Mouse (Mus musculus) thymus, postnatal 0 days (tissue): ENCODE measurements around the gene Snx25. TPM values are rescaled to one million over a fixed set of nuclear protein-coding genes. Genes with fewer than 3 reads are reported as not detected.
"Not testable (repeated sequence)": the region's sequence is repeated elsewhere in the genome, so short reads cannot be mapped to it uniquely, and the experiment has no call there.

Experiments
- DNase-seq: peaks from one replicate; pipeline ENCODE4 v3.0.0-alpha.2; 2015; ENCODE audit warnings: low spot score
- polyA plus RNA-seq: library from polyadenylated mRNA; unstranded; fragments of >200 nt; fragmentation: Nextera tagmentation; extraction: Ambion mirVana; gene quantifications from 2 replicates; pipeline ENCODE4 v1.2.1, GENCODE M21; 2015

Gene Snx25
- polyA plus RNA-seq, 1 experiment from 2014 or later = 13.3 TPM

DNA sequence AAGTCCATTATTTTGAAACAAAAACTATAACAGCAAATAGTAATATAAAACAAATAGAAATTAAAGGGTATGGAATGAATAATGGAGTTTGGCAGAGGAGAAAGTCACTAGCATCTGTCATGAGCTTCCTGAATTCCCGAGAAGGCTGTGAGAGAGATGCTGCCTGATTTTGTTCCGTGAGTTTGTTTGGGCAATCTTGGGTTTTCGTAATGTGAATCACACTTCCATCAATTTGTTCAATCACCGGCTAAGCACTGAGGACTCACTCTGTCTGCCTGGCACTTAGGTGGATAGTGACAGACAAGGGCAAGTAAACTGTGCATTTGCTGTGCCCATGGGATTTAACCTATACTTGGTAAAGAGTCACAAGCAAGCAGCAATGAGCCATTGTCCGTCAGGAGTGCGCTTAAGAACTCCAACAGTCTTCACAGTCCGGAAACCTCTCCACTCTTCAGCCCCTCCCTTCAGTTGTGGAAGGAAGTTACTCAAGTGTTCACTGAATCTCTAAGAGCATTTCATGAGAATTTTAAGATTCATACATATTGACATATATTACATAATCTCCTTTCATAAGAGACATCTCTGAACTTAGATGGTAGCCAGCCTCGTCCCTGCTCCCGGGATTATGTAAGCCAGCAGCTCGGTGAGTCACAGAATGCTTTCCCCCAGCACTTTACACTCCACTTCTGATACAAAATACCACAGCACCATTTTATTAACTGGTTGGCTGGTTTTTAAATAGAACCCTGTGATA is 13.9 kb downstream of the Snx25 start:
- DNase-seq = no peak

DNA sequence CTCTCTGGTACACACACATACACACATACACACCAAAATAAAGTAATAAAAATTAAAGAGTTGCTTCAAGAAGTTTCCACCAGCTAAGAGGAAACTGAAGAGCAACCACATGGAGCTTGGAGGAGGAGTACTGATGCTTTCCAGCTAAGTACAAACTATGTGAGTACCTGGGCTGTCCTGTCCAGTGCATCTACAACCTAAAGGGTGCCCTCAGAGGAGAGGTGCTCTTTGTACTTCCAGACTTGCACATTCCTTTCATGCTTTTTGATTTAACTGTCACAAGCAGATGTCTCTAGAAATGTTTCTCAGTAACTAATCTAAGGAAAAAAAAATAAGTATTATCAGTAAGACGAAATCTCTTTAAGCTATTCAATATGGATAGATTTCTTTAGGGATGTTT is 14.6 kb downstream of the Snx25 start:
- DNase-seq = no peak

DNA sequence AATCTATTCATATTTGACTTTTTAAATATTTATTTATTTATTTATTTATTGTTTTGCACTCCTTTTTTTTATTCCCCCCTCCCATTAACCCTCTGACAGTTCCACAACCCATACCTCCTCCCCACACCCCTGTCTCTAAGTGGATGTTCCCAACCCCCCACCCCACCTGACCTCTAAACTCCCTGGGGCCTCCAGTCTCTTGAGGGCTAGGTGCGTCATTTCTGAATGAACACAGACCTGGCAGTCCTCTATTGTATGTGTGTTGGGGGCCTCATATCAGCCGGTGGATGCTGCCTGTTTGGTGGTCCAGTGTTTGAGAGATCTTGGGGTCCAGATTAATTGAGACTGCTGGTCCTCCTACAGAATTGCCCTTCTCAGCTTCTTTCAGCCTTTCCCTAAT is 16.4 kb downstream of the Snx25 start:
- not testable (repeated sequence) for DNase-seq

DNA sequence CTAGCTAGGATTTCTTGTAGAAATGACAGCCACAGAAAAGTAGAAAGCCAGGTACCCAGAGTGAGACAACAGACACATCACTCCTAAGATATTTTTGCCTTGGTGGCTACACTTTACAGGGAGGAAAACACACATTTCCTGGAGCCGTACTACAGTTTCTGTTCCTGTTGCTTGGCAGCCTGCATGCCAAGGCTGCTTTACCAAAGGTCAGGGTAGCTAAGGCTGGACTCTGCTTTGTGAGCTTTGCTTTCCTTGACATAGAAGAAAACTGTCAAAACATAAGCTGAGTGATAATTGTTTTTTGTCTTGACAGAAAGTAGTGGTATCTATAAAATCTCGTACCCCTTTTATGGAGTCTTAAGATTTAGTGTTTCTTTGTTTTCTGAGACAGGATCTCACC is 21.5 kb downstream of the Snx25 start:
- DNase-seq = no peak

DNA sequence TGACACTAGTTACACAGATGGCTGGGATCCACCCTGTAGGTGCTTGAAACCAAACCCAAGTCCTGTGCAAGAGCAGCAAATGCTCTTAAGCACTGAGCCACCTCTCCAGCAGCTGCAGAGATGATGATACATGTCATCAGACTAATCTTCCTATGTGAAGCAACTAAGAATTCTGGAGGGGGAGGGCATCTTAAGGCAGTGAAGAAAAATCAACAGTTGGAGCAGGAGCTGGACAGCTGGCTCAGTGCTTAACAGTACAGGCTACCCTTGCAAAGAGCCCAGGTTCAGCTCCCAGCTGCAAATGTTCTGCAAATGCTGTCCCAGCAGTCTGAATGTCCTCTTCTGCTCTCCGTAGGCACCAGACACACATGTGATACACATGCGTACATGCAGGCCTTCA is 29.5 kb downstream of the Snx25 start:
- DNase-seq = no peak

DNA sequence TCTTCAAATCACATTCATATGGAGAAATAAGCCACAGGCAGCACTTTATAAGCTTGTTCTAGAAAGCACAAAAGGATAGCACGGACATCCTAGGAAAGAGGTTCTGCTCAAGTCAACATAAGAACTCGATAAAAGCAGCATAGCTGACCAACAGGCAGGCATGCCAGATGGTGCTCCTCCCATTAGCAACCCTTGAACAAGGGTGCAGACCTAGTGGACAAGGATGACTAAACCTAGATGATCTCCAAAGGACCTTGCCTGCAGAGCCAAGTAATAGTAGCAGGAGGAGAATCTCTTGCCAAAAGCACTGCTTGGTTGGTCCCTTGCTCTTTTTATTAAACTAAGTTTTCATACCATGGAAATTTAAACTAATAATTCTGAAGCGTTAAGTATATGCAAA is 32.8 kb downstream of the Snx25 start:
- no peak for DNase-seq

DNA sequence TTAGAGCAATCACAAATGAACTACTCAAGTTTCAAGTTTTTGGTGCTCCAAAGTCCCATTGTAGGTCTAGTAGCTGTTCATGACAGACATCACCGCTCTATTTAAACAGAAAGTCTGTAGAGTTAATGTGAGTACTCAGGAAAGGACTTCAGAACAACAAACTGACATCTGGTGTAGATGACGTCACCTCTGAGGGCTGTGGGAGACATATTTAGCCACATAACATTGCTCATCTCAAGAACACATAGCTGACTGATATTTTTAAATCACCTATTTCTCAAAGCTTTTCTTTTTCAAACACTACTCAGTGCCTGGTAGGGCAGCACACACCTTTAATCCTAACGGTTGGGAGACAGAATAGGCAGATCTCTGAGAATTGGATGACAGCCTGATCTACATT is 34.8 kb downstream of the Snx25 start:
- no peak for DNase-seq

DNA sequence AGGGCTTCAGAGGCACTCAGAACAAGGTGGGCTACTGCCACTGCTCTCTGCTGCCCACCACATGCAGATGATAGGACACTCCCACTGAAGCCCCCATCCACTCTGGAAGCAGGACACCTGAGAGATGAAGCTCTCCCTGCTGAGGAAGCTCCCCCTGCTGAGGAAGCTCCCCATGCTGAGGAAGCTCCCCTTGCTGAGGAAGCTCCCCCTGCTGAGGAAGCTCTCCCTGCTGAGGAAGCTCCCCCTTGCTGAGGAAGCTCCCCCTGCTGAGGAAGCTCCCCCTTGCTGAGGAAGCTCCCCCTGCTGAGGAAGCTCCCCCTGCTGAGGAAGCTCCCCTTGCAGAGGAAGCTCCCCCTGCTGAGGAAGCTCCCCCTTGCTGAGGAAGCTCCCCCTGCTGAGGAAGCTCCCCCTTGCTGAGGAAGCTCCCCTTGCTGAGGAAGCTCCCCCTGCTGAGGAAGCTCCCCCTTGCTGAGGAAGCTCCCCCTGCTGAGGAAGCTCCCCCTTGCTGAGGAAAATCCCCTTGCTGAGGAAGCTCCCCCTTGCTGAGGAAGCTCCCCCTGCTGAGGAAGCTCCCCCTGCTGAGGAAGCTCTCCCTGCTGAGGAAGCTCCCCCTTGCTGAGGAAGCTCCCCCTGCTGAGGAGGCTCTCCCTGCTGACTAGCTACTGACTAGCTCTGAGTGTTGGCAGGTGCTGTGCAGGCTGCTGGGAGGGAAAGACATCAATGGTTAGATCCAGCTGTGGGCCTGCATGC is 38.4 kb downstream of the Snx25 start:
- not testable (repeated sequence) for DNase-seq

DNA sequence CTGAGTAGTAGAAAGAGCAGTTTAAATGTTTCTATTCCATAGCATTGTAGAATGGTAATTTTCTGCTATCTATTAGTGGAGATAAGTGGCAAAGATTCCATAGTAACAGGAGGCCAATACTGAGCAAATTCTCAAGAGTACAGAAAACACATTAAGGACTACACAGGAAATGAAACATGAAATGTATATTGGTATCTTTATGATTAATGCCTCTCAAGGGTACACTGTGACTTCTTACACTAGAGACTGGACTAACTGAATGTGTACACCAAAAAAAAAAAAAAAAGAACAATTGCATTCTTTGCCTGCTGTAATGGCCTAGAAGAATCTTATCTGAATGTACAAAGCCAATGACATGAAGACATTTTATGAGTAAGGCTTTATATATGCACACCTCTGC is 44.3 kb downstream of the Snx25 start:
- DNase-seq = no peak

DNA sequence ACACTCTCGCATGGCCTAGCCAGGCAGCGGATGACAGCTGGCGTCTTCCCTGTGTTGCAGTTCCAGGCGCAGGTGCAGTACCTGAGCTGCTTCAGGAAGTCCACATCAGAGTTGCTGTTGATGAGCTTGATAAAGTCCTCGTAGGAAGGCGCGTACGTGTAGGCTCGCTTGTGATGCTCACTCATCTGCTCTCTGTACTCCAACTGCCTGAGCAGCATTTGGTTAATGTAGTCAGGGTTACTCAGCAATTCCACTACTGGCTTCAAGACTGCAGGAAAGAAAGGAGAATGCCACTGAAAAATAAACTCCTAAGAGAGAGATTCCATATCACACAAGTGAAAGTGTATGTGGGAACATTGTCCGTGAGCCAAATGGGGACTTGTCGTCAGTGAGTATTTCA is 48.5 kb downstream of the Snx25 start:
- DNase-seq = no peak

DNA sequence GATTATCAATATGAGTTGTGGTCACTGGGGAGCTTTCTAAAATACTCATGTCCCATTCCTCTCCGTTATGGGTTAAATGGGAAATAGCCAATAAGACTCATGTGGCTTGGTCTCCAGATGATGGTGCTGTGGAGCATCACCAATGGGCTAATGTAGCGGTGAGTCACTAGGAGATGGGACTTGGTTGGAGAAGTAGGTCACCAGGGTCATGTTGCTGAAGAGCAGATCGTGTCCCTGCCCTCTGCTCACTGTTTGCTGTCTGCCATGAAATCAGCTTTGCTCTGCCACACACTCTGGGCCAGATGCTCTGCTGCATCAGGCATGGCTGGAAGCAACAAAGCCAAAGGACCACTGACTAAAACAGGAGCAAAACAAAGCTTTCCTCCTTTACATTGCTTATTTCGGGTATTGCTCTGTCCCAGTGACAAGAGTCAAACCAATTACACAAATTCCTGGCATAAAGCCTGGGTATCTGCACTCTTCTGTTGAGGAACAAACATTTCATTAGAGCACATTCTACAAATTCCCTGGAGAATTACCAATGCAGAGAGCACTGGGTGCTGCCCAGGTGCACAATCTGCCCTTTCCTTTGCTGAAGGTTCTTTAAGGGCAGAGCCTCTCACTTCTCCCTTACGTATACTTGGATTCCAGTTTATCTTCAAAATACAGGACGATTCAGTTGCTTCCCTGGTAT is 59.1 kb downstream of the Snx25 start:
- no peak for DNase-seq

DNA sequence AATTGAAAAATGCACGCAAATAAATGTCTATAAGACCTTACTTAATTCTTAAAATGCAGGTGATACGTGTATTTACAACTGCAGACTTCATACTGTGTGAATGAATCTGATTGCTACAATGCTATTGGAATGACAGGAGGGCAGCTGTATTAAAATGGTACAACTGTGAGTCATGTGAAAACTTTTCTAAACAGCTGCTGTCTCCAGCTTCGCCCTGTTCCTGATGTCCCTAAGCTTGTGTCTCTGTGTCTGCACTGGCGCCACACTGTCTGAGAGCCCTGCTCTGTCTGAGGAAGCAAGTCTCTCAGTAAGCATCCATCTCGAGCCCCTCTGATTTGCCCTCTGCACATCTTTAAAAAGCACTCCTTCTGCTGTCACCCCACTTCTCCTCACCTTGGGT is 68.8 kb downstream of the Snx25 start:
- DNase-seq = no peak

DNA sequence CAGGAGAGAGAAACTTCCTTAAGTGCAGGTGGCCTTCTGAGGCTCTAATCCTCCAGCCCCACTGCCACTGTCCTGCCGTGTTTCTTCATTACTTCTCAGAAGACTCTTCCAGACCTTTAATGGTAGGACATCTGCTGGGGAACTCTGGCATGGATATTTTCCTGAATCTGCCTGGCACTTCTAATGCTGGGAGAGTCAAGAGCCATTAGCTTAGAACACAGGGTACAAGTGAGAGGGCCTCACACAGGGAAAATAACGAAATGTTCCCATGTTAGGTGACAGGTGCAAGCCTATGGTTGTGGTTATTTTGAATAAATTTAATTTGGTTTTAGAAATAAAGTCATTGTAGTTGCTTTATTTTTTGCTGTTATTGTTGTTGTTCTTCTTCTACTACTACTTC is 70.9 kb downstream of the Snx25 start:
- no peak for DNase-seq

DNA sequence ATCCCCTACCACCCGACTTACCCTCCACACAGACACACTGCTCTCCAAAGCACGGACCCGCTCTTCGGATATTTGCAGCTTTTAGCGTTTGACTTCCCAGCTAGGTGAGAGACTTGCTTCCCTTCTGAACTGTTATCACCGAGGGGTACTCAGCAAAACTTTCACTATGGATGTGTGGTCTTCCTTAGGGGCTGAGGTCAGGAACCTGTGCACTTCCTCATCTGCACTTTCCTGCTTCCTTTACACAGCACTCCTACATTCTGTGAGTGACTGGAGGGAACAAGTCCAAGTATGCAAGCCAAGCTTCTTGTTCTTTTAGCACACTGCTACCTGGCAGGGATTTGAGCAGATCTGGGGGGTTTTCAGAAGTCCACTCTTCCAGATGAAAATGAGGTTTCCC is 73.1 kb downstream of the Snx25 start:
- DNase-seq = no peak

DNA sequence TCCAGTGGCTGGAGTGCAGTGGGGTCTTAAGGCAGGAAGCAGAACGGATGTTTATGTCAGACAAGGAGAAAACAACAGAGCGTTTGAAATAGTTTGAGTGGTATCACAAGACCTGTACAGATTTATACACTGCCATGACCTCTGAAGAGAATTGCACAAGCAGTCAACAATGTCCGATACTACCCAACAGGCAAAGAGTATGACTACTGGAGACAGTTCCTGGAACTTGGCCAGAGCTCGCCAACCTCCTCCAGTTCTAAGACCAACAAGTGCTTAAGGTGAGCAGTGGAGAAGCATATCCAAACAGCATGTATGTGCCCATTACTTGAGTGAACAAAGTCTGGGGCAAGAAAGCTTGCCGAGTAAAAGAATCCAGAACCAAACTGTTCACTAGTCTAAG is 76.7 kb downstream of the Snx25 start:
- no peak for DNase-seq

DNA sequence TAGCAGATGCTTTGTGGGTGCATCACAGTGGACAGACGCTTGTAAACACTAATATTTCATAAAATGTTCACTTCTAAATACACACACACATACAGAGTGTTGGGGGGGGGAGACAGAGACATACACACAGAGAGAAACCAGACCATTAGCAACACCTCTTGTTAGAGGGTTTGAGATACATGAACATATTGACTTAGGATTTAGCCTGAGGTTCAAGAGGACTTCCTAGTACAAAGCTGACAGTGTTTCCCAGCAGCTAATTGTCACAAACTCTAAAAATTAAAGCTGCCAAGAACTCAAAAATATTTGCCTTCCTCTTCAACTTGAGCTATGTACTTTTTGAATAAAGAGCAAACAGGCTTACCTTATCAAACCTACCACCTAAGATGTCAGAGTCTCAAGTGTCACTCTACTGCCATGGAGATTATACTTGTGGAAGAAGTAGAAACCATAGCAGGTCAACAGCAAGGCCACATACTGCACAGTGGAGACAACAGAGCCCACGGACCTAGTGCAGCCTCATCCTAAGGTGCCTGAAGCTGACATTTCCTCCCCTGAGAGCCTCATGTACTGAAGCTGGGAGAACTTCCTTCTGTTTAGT is 78.3 kb downstream of the Snx25 start:
- no peak for DNase-seq

DNA sequence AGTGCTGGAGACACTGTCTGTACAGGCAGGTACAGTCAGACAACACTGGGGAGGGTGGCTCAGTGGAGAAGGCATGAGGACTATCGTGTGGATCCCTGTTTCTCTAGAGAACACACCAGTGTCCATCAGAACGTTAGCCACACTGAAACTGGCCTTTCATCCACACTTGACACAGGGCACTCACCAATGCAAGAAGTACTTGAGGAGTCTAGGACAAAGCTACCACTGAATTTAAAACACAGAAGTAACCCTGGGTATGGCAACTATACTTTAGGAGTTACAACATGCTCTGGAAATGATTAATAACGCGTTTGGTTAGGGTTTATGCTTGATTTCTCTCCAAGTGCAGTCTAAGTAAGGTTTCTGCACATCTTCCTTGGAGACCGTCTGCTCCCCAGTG is 79.2 kb downstream of the Snx25 start:
- no peak for DNase-seq

DNA sequence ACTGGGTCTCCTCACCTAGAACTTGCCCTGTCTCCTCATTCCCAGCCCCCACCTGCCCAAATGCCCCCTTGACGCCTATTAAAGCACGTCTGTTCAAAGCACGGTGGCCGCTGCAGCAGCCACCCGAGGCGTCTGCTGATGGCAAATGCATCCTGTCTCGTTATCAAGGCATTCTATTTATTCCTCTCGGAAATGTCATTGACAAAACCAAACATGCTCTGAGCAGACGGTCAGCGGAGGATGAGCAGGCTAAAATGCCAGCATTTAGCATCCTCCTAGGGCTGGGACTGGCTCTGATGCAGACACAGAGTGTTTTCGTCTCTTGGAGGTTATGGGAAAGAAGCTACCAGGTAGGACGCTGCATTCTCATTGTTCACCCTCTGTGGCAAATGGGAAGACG is 111.7 kb downstream of the Snx25 start:
- DNase-seq = no peak

DNA sequence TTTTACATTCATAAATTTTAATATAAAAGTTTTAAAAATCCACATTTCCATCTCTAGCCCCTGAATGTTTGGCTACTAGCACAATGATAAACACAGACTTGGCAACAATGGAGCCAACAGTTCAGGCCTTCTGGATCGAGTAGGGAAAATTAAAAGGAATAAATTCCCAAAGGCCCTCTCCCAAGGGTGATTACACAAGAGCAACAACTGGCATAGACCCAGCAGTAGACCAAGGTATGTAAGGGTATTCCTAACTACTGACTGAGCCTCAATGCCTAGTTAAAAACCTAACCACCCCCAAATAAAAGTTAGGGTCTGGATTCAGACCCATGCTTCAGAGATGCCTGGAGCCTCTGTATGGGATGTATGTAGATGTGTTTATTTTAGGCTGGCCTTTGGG is 112.3 kb downstream of the Snx25 start:
- DNase-seq = no peak

DNA sequence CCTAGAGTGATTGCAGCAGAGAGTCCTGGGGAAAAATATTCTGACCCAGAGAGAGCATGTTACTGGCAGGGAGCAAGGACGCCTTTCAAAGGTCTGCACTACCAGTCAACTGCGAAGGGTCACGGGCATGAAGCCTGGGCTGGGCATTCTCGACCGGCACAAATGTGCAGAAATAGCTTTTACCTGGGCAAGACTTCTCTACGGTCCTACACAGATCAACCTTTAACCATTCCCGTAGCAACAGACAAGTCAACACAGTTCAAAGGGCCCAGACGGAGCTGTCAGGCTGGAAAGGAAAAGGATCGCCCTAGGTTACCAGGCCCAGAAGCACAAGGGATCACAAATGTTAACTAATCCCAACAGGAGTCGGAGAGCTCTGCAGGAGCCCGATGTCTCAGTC is 115.7 kb downstream of the Snx25 start:
- no peak for DNase-seq

DNA sequence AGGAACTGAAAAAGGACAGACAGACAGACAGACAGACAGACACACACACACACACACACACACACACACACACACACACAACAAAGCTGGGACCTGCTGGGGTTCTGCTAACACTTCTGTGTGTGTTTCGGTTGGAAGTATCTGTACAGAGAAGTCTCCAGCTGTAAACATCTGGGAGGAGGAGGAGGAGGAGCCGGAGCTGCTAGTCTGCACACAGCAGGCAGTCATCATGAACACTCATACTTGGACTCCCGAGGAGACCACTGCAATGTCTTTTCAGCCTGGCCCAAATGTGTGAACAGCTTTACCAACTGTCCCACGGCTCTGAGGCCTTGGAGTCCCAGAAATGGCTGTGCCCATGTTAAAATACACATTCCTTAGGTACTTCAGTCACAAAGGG is 127.6 kb downstream of the Snx25 start:
- DNase-seq = no peak

DNA sequence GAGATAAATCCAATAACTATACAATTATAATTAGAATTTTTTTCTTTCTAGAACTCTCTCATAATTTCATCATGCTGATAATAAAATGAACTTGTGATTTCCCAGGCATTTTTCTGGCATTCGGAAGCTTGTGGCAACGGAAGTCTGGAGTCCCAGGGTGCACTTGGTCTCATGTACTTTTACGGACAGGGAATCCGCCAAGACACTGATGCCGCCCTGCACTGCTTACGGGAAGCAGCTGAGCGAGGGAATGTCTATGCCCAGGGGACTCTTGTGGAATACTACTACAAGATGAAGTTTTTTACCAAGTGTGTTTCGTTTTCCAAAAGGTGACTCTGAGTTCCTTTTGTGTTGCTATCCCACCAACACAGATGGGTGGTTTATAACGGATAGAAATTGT is 129.2 kb downstream of the Snx25 start:
- no peak for DNase-seq
